Mouse (Mus musculus): ENCODE measurements around the gene Slc3a2. TPM values are rescaled to one million over a fixed set of nuclear protein-coding genes. Genes with fewer than 3 reads are reported as not detected.

The Slc3a2 gene
- 139 and 144 TPM in 2 replicates for polyA plus RNA-seq (2016; fragmentation: Nextera tagmentation; extraction: Ambion mirVana)

DNA sequence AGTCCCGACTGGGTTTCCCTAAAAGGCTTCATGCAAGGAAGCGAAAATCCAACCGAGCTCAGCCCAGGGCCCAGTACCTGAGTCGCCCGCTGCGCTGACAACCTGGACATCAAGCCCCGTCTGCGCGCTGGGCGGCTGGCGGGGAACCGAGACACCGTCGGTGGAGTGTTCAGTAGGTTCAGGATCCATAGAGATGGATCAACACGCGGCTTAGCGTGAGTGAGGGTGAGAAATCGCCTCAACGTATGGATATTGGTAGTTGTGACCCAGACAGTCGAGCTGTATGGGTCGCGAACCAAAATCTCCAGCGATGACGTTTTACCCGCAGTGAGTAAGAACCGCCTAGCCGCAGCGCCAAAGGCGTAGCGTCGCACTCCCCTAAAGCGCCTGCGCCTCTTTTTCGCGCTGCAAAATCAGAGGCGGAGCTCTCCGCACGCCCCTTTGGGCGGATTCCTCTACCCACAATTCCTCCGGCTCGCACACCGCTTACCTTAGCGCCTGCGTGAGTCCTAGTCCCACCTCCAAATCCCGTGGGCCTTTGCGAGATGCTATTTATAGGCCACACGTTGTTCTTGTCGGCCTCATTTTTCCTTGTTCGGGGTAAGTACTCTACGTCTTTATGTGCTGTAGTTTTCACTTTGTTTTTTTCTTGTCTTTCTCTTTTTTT, at the start of gene Slc3a2:
Slc3a2 (minus strand) TSS at position 463 of the 667 bp plus-strand sequence.
- no peaks in the 10 kb centered on the region for H3K27me3 ChIP-seq (ENCODE audit: low read depth, poor library complexity, severe bottlenecking)
- H3K4me1 ChIP-seq: peaks cover 30% of the 10 kb centered on the region
- no peaks in the 10 kb centered on the region for H3K9me3 ChIP-seq (replicated peaks)
- WGBS: under 1% methylated on average over 50 of the region's 50 CpGs
- H3K4me3 ChIP-seq: peak within 1 kb of the TSS; percentile 86
- peak within 1 kb of the TSS; percentile 95 for H3K27ac ChIP-seq (replicated peaks)
- DNase-seq (ENCODE audit: low spot score): peak; percentile 96
- peaks cover 31% of the 10 kb centered on the region for H3K36me3 ChIP-seq

DNA sequence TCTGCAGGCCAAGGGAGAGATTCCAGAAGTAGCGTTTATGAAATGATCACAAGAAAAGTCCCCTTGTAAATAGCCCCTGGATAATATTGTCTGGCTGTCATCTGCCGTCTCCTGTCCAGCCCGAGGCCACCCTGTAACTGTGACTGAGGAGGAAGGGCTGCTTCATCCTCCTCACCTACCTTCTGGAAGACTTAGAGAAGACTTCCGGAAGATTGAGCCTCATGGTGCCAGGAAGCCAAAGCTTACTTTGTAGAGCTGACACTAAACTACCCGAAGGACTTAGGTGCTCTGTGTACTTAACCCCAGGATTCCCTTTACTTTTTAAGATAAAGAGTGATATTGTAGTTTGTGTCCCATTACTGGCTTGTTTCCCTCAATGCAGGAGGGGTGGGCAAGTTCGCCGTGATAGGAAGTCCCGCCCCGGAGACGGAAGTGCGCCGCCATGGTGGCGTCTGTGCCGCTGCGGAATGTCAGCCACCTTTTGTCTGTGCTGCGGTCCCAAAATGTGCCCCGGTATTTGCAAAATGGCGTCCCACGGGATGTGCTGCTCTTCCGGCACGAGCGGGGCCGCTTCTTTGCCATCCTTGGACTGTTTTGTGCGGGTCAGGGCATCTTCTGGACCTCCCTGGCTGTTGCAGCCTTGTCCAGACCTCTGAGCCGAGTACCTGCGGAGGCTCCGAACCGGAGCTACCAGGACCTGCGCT, 47.5 kb upstream of the Slc3a2 start, which contains the start of gene Tmem223:
Tmem223 (plus strand) TSS at position 430 of the 704 bp plus-strand sequence.
- Histone ChIP-seq H3K4me3 (peak within 1 kb of the TSS; percentile 89), H3K27ac (replicated peaks) (peak within 1 kb of the TSS; percentile 98), H3K9me3 (replicated peaks) (peaks cover 1% of the 10 kb centered on the region; the same call in 1 of the 2 replicates), H3K27me3 (ENCODE audit: low read depth, poor library complexity, severe bottlenecking) (no peaks in the 10 kb centered on the region), H3K36me3 (peaks cover 76% of the 10 kb centered on the region), H3K4me1 (peaks cover 42% of the 10 kb centered on the region)
- WGBS: 18% methylated on average over 29 of the region's 29 CpGs
- DNase-seq (ENCODE audit: low spot score): peak; percentile 83

DNA sequence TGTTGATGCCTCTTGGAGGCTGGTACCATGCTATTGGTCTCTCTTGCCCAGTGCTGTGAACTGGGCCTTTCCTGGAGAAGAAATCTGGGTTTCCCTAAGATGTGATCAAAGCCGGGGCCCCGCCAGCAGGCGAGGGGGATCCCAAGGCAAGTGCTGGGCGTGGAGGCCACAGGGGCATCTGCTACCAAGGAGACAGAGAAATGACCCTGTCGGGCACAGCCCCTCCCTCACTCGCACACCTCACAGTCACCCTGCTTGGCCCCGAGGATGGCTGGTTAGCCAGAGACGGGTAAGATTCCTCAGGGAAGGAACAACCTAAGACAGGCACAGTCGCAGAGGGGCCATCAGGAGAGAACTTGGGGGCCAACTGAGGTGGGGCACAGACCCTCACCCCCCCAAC, 42.4 kb upstream of the Slc3a2 start:
- Histone ChIP-seq H3K27ac (replicated peaks) (no peak overlapping the region), H3K4me3 (no peak overlapping the region), H3K27me3 (ENCODE audit: low read depth, poor library complexity, severe bottlenecking) (no peaks in the 10 kb centered on the region), H3K9me3 (replicated peaks) (peaks cover 12% of the 10 kb centered on the region; the same call in 1 of the 2 replicates), H3K36me3 (peaks cover 99% of the 10 kb centered on the region), H3K4me1 (peaks cover 4% of the 10 kb centered on the region)
- 96% methylated on average over 9 of the region's 9 CpGs for WGBS
- DNase-seq (ENCODE audit: low spot score): no peak

DNA sequence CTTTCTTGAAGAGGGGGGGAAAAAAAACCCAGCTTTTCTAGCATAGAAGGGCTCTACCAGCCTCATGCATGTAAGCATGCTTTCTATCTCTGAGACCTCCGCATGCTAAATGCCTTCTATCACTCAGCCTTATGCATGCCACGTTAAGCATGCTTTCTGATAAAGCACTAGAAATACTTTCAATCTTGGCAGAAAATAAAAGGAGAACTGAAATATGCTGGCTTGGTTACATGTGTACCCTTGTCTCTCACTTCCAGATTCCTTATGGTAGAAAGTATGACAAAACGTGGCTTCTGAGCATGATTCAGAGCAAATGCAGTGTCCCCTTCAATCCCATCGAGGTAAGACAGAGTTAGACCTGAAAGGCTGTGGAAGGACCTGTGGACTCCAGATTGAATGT, 40.1 kb upstream of the Slc3a2 start:
- Histone ChIP-seq H3K27me3 (ENCODE audit: low read depth, poor library complexity, severe bottlenecking) (no peaks in the 10 kb centered on the region), H3K36me3 (peaks cover 83% of the 10 kb centered on the region)
- no peak for DNase-seq (ENCODE audit: low spot score)

DNA sequence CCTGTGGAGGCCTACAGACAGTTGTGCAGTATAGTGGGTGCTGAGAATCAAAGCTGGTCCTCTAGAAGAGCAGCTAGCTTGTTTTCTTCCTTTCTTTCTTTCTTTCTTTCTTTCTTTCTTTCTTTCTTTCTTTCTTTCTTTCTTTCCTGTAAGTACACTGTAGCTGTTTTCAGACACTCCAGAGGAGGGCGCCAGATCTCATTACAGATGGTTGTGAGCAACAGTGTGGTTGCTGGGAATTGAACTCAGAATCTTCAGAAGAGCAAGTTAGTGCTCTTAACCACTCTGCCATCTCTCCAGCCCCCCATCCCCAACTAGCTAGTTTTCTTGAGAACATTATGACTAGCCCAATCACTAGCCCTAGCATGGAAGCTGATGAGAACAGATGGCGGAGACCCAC, 37.6 kb upstream of the Slc3a2 start:
- Histone ChIP-seq H3K27me3 (ENCODE audit: low read depth, poor library complexity, severe bottlenecking) (no peaks in the 10 kb centered on the region), H3K27ac (replicated peaks) (no peak overlapping the region), H3K4me1 (peaks cover 24% of the 10 kb centered on the region), H3K4me3 (no peak overlapping the region), H3K36me3 (peaks cover 59% of the 10 kb centered on the region), H3K9me3 (replicated peaks) (peaks cover 11% of the 10 kb centered on the region; the same call in 1 of the 2 replicates)
- 90% methylated on average over 2 of the region's 2 CpGs for WGBS
- no peak for DNase-seq (ENCODE audit: low spot score)

More for the DNA sequence above, 40.1 kb upstream of the Slc3a2 start:
- 94% methylated on average over 4 of the region's 4 CpGs for WGBS
- Histone ChIP-seq H3K27ac (replicated peaks) (no peak overlapping the region), H3K9me3 (replicated peaks) (peaks cover 12% of the 10 kb centered on the region; the same call in 1 of the 2 replicates), H3K4me1 (peaks cover 8% of the 10 kb centered on the region), H3K4me3 (no peak overlapping the region)

DNA sequence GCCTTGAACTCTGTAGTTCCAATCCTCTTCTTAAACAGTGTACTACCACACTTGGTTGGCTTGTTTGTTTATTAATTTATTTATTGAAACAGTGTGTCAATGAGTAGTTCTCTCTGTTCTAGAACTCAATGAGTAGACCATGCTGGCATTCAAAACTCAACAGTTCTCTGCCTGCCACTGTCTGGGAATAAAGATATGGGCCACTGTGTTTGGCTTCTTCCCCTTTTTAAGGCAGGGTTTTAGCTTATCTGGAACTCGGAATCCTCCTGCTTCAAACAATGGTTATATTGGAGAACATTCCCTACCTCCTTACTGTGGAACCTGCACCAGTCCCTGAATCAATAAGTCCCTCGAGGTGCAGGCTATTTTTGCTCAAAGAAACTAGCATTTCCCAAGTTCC, 35.7 kb upstream of the Slc3a2 start:
- Histone ChIP-seq H3K36me3 (peaks cover 58% of the 10 kb centered on the region), H3K4me3 (peak overlapping the region; percentile 89)

DNA sequence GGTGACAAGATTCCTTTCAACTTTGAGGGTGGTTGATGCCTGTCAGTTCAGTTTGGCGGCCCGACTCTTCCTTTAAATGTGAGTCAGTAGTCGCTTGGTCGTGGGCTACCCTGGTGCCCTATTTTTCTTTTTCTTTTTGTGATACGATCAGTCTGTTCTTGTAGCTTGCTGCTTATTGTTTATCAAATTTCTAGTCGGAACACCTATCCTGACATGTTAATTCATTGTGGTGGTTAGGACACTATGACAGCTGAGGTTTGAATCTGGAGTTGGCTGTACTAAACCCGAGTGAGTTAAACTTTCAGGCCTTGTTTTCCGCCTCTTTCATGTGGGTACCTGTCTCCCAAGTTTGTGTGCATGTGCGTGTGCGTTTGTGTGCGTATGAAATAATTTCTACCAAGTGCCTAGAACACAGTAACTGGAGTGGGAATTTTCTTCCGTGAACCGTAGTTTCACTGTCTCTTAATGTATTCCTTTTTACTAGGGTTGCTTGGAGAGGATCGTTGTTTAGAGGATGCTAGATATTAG, 34.4 kb upstream of the Slc3a2 start:
- Histone ChIP-seq H3K27ac (replicated peaks) (peak overlapping the region; percentile 95), H3K4me1 (peaks cover 28% of the 10 kb centered on the region), H3K9me3 (replicated peaks) (no peaks in the 10 kb centered on the region), H3K36me3 (peaks cover 58% of the 10 kb centered on the region), H3K4me3 (peak overlapping the region; percentile 89), H3K27me3 (ENCODE audit: low read depth, poor library complexity, severe bottlenecking) (no peaks in the 10 kb centered on the region)
- no peak for DNase-seq (ENCODE audit: low spot score)
- 12% methylated on average over 14 of the region's 14 CpGs for WGBS

More for the DNA sequence above, 35.7 kb upstream of the Slc3a2 start:
- Histone ChIP-seq H3K9me3 (replicated peaks) (no peaks in the 10 kb centered on the region), H3K27ac (replicated peaks) (no peak overlapping the region), H3K4me1 (peaks cover 28% of the 10 kb centered on the region), H3K27me3 (ENCODE audit: low read depth, poor library complexity, severe bottlenecking) (no peaks in the 10 kb centered on the region)
- no peak for DNase-seq (ENCODE audit: low spot score)
- 93% methylated on average over 2 of the region's 2 CpGs for WGBS

DNA sequence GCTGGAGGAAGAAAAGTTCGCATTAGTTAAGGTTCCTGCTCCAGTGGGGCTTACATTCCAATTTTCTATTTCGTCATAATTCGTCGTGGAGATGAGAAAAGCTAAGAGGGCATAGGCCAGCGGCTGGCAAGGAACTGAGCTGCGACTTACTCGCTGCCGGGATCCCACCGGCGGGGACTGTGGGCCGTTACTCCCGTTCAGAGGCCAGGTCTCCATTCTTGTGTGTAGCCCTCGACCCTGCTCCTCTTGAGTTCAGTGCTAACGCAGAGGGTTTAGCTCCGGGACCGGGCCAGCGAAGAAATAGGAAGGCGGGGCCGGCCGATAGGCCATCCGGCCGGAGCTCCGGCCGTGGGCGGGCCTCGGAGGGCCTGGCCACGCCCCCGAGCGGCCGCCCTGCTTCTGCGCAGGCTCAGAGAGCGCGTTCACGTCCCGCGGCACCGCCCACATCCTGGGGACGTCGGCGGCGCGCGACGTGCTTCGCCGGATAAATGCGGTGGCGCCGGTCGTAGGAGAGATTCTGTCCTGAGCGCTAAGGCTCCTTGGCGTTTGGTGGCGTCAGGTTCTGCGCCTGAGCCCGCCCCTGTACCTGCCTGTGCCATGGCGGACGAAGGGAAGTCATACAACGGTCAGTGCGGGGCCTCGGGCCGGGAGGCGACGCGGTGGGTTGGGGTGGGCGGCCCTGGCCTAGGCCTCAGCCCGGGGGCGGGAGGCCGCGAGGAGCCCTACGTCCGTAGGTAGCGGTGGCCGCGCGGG, 33.6 kb upstream of the Slc3a2 start, which contains the start of gene Nxf1:
Nxf1 (plus strand) TSS at position 439 of the 753 bp plus-strand sequence.
- H3K9me3 ChIP-seq (replicated peaks): no peaks in the 10 kb centered on the region
- no peaks in the 10 kb centered on the region for H3K27me3 ChIP-seq (ENCODE audit: low read depth, poor library complexity, severe bottlenecking)
- H3K27ac ChIP-seq (replicated peaks): peak within 1 kb of the TSS; percentile 95
- H3K4me1 ChIP-seq: peaks cover 28% of the 10 kb centered on the region
- WGBS: under 1% methylated on average over 75 of the region's 75 CpGs
- peaks cover 58% of the 10 kb centered on the region for H3K36me3 ChIP-seq
- peak; percentile 94 for DNase-seq (ENCODE audit: low spot score)
- peak within 1 kb of the TSS; percentile 89 for H3K4me3 ChIP-seq

DNA sequence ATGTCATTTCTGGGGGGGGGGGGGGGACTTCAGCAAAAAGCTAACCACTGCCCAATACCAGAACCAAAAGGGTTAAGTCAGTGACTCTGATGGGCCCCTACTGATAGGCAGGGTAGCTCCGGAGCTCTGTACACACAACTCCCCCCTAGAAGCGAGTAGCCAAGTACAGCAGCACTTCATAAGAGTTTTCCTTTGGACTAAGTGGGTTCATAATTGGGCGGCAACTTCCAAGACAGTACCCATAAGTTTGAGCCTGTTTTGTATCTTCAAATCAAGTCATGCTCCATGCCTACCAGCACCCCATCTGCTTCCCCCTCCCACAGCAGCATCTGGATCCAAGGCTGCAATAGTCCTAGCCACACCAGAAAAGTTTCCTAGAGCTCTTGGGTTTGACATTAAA, 32.5 kb upstream of the Slc3a2 start:
- H3K27ac ChIP-seq (replicated peaks): no peak overlapping the region
- H3K36me3 ChIP-seq: peaks cover 58% of the 10 kb centered on the region
- no peak for DNase-seq (ENCODE audit: low spot score)
- WGBS: 90% methylated on average over 3 of the region's 3 CpGs
- peak overlapping the region; percentile 89; the same call in 1 of the 2 replicates for H3K4me3 ChIP-seq
- no peaks in the 10 kb centered on the region for H3K9me3 ChIP-seq (replicated peaks)
- H3K4me1 ChIP-seq: peaks cover 28% of the 10 kb centered on the region
- no peaks in the 10 kb centered on the region for H3K27me3 ChIP-seq (ENCODE audit: low read depth, poor library complexity, severe bottlenecking)

DNA sequence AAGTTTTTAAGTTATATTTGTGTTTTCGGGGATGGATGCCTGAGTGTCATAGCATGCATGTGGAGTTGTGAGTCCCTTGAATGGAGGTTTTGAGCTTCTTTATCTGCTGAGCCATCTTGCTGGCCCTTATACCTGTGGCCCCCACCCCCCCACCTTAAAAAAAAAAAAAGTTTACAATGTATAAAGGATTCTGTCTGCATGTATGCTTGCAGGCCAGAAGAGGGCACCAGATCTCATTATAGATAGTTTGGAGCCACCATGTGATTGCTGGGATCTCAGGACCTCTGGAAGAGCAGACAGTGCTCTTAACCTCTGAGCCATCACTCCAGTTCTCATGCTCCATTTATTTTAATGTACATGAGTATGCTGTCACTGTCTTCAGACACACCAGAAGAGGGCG, 24.2 kb upstream of the Slc3a2 start:
- Histone ChIP-seq H3K4me1 (peaks cover 7% of the 10 kb centered on the region), H3K27me3 (ENCODE audit: low read depth, poor library complexity, severe bottlenecking) (no peaks in the 10 kb centered on the region), H3K36me3 (peaks cover 97% of the 10 kb centered on the region), H3K4me3 (no peak overlapping the region), H3K9me3 (replicated peaks) (no peaks in the 10 kb centered on the region), H3K27ac (replicated peaks) (no peak overlapping the region)
- DNase-seq (ENCODE audit: low spot score): no peak
- WGBS: 79% methylated on average over 2 of the region's 2 CpGs

DNA sequence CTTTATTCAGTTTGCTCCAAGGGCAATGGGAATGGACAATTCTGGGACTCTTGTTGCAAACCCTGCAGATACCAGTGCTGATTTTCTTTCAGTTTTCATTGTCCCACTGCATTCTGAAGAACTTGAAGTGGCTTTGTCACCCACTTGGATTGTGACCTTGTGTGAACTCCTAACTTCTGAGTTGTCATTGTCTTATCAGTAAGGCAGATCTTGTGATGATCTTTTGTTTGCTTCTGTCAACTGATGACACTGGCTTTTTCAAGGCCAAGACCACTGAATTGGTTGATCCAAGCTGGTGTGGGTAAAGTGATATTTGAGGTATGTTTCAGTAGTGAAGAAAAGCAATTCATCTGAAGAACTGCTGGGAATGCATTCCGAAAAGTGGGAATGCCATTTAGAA, 22.2 kb upstream of the Slc3a2 start:
- peaks cover 18% of the 10 kb centered on the region for H3K4me1 ChIP-seq
- DNase-seq (ENCODE audit: low spot score): no peak
- no peaks in the 10 kb centered on the region for H3K9me3 ChIP-seq (replicated peaks)
- H3K27ac ChIP-seq (replicated peaks): no peak overlapping the region
- peaks cover 85% of the 10 kb centered on the region for H3K36me3 ChIP-seq
- H3K27me3 ChIP-seq (ENCODE audit: low read depth, poor library complexity, severe bottlenecking): no peaks in the 10 kb centered on the region
- 97% methylated on average over 1 of the region's 1 CpGs for WGBS
- no peak overlapping the region for H3K4me3 ChIP-seq

DNA sequence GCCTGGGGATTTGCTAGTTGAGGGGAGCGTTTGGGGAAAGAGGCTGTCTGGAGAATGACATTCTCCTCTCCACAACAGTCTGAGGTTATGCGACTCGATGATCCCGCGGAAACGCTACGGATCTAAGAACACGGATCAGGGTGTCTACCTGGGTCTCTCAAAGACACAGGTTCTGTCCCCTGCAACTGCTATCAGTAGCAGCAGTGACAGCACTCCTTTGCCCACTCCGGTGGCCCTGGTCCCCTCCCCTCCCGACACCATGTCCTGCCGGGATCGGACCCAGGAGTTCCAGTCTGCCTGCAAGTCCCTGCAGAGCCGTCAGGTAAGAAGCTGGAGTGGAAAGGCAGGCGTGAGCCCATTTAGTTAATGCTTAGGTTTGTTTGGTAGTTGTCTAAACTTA, 19.0 kb upstream of the Slc3a2 start:
- peak overlapping the region; percentile 86 for H3K4me3 ChIP-seq
- H3K27ac ChIP-seq (replicated peaks): peak overlapping the region; percentile 93
- H3K4me1 ChIP-seq: peaks cover 21% of the 10 kb centered on the region
- no peak for DNase-seq (ENCODE audit: low spot score)
- H3K36me3 ChIP-seq: peaks cover 85% of the 10 kb centered on the region
- no peaks in the 10 kb centered on the region for H3K9me3 ChIP-seq (replicated peaks)
- no peaks in the 10 kb centered on the region for H3K27me3 ChIP-seq (ENCODE audit: low read depth, poor library complexity, severe bottlenecking)
- 18% methylated on average over 14 of the region's 14 CpGs for WGBS
